Mouse (Mus musculus): Measurements from ENCODE around the gene Impdh2.

Gene Impdh2

GRCm38 (mm10) chr9:108611488-108611887 lies 51.4 kb downstream of the Impdh2 start:
- no peak for DNase-seq

Data from lung, postnatal 36 days (tissue).